Mouse (Mus musculus): ENCODE measurements at regions not wholly inside any gene's neighbourhood (a gene's known extent, or its start where the extent isn't known, plus 50 kb on each side); places are given as distances from the start of the nearest gene placed in this dataset.

DNA sequence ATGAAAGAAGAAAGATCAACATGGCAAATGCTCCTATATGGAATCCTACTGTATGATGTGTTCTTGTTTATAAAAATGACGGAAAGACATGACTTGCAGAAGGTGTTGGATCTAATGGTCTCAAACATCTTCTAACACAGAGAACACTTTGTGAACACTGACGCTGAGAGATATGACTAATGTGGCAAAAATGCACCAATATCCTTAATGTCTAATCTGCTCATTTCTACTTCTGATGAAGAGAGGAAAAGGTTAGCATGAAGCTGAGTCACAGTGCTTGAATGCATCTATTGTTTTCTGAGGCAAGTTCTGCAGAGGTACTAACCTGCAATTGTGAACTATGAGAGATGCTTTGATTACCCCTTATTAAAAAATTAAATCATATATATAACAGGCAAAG lies 293.2 kb upstream of the Jag1 start:
- no peak overlapping the region for H3K9ac ChIP-seq (replicated peaks)
- no peak overlapping the region for H3K4me3 ChIP-seq (replicated peaks)
- no peaks in the 10 kb centered on the region for H3K4me1 ChIP-seq (replicated peaks)
- no peak overlapping the region for H3K4me2 ChIP-seq
- H3K27me3 ChIP-seq, result no peaks in the 10 kb centered on the region
- no peaks in the 10 kb centered on the region for H3K9me3 ChIP-seq
- 87% methylated on average over 2 of the region's 2 CpGs for WGBS
- no peak overlapping the region for H3K27ac ChIP-seq
- ATAC-seq (ENCODE audit: insufficient number of reproducible peaks, insufficient read depth, low FRiP score, low TSS enrichment, low read depth), result no peak
- H3K36me3 ChIP-seq, result no peaks in the 10 kb centered on the region

DNA sequence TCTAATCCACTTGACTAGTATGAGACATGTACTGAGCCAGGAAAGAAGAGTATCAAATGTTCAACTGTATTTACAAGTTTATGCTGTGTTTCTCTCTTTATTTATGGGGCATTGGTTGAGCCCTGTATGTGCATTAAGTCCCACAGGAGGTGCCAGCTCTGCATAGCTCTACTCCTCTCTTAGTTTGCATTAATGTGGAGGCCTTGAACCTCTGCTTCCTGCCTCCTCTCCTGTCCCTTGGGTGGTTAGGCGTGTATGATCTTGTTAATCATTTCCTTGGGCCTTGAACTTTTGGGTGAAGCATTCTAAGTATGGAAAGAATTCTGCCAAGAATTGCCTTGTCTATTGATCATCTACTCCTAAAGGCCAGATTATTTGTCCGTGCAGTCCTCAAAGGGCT lies 291.9 kb upstream of the Jag1 start:
- no peaks in the 10 kb centered on the region for H3K4me1 ChIP-seq (replicated peaks)
- H3K4me2 ChIP-seq, result no peak overlapping the region
- no peak overlapping the region for H3K27ac ChIP-seq
- H3K9ac ChIP-seq (replicated peaks), result no peak overlapping the region
- H3K36me3 ChIP-seq, result no peaks in the 10 kb centered on the region
- H3K9me3 ChIP-seq, result no peaks in the 10 kb centered on the region
- WGBS, result 81% methylated on average over 2 of the region's 2 CpGs
- H3K27me3 ChIP-seq, result no peaks in the 10 kb centered on the region
- H3K4me3 ChIP-seq (replicated peaks), result no peak overlapping the region
- no peak for ATAC-seq (ENCODE audit: insufficient number of reproducible peaks, insufficient read depth, low FRiP score, low TSS enrichment, low read depth)

DNA sequence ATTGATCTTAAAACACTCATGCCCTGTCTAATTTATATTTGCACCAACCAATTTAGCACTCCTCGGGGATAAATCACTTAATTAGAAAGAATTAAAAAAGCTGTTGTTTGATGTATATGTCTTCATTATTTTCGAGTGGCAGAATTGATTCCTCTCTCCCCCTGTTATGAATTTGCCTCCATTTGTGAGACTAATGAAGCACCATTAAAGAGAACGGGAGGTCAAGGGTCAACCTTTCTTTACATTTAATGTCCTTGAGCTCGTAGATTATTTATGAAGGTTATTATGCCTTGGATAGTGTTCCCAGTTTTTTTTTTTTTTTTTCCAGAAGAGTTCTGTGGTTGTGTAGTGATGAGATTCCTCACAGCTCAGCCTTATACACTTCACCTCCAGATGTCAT lies 277.0 kb upstream of the Jag1 start:
- WGBS, result 15% methylated on average over 4 of the region's 4 CpGs
- Histone ChIP-seq H3K27me3 (no peaks in the 10 kb centered on the region), H3K4me1 (replicated peaks) (no peaks in the 10 kb centered on the region), H3K4me3 (replicated peaks) (no peak overlapping the region), H3K27ac (no peak overlapping the region), H3K36me3 (no peaks in the 10 kb centered on the region), H3K9ac (replicated peaks) (no peak overlapping the region), H3K4me2 (no peak overlapping the region), H3K9me3 (no peaks in the 10 kb centered on the region)
- no peak for ATAC-seq (ENCODE audit: insufficient number of reproducible peaks, insufficient read depth, low FRiP score, low TSS enrichment, low read depth)

DNA sequence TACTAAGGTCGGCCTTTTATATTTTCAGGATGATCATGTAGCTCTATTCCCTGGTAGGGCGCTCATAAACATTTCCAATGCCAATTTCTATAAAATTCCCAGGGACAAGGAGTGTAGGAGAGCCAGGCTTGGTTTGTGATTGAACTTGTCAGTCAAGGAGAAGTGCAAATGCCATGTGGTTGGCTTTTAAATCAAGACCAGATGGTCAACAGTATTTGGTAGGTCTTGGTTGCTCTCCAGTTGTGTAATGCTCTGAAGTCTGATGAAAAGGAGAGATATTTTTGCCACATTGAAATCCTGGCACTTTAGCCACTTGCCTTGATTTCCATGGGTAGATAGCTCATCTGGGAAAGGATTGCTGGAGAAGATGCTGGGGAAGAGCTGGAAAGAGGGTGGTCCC lies 263.4 kb upstream of the Jag1 start:
- Histone ChIP-seq H3K27me3 (no peaks in the 10 kb centered on the region), H3K4me2 (no peak overlapping the region), H3K27ac (no peak overlapping the region), H3K9me3 (no peaks in the 10 kb centered on the region), H3K4me1 (replicated peaks) (no peaks in the 10 kb centered on the region), H3K4me3 (replicated peaks) (no peak overlapping the region), H3K36me3 (no peaks in the 10 kb centered on the region), H3K9ac (replicated peaks) (no peak overlapping the region)
- ATAC-seq (ENCODE audit: insufficient number of reproducible peaks, insufficient read depth, low FRiP score, low TSS enrichment, low read depth), result no peak
- 76% methylated on average over 2 of the region's 2 CpGs for WGBS

DNA sequence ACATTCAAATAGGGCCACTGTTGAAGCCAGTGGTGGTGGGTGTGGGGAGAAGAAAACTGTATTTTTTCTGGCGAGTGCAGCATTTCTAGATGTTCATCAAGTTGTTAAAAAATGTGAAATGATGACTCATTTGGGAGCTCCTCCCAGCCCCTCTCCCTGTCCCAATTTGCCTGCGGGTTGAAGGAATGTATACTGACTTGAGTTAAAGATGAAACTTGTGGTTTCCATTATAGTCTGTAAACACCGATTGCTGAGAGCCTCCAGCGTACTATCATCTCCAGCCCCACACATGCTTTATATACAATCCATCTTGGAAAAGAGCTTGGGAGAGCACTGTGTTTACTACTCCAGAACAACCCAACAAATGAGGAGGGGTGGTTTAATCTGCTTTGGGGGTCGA lies 258.9 kb upstream of the Jag1 start:
- H3K9me3 ChIP-seq, result no peaks in the 10 kb centered on the region
- H3K4me1 ChIP-seq (replicated peaks), result no peaks in the 10 kb centered on the region
- no peak overlapping the region for H3K4me2 ChIP-seq
- no peak overlapping the region for H3K9ac ChIP-seq (replicated peaks)
- 77% methylated on average over 5 of the region's 5 CpGs for WGBS
- H3K27ac ChIP-seq, result no peak overlapping the region
- no peaks in the 10 kb centered on the region for H3K27me3 ChIP-seq
- no peak for ATAC-seq (ENCODE audit: insufficient number of reproducible peaks, insufficient read depth, low FRiP score, low TSS enrichment, low read depth)
- no peak overlapping the region for H3K4me3 ChIP-seq (replicated peaks)
- H3K36me3 ChIP-seq, result no peaks in the 10 kb centered on the region

DNA sequence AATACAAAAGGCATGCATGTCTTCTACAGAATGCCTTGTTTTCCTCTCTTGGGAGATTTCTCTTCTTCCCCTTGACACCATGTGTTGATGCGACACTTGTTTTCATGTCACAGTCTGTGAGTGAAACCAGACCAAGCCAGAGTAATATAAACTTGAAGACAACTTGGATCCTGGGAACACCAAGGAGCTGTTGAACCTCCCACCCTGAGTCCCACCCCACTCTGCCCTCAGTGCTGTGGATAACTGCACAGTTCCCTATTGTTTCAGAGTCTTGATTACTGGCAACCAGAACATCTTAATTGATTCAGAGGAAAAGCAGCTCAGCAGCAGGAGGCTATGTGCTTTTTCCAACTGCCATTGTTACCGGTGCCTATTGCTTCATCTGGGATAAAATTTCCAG lies 254.6 kb upstream of the Jag1 start:
- Histone ChIP-seq H3K27ac (no peak overlapping the region), H3K9me3 (no peaks in the 10 kb centered on the region), H3K4me3 (replicated peaks) (no peak overlapping the region), H3K4me2 (no peak overlapping the region), H3K4me1 (replicated peaks) (no peaks in the 10 kb centered on the region), H3K27me3 (no peaks in the 10 kb centered on the region), H3K9ac (replicated peaks) (no peak overlapping the region), H3K36me3 (no peaks in the 10 kb centered on the region)
- ATAC-seq (ENCODE audit: insufficient number of reproducible peaks, insufficient read depth, low FRiP score, low TSS enrichment, low read depth), result no peak
- WGBS, result 81% methylated on average over 2 of the region's 2 CpGs

DNA sequence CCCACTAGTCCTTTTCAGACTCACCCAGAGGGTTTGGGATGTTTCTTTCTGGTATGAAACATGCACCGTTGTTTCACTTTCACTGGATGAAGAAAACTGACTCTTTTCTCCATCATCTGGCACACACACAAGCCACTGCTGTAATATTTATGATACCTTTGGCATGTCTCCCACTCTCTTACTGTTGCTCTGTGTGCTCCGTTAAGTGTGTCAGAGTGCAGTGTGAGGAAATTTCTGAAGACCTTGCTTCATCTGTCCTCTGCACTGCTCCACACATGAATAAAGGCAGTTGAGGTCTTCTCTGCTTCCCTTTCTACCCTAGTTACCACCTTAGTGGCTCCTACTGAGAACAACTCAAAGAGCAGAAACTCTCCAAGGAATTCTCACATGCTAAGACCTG lies 246.6 kb upstream of the Jag1 start:
- Histone ChIP-seq H3K4me2 (no peak overlapping the region), H3K27ac (no peak overlapping the region), H3K27me3 (no peaks in the 10 kb centered on the region), H3K9ac (replicated peaks) (no peak overlapping the region), H3K4me3 (replicated peaks) (no peak overlapping the region), H3K36me3 (no peaks in the 10 kb centered on the region), H3K4me1 (replicated peaks) (no peaks in the 10 kb centered on the region), H3K9me3 (no peaks in the 10 kb centered on the region)
- no peak for ATAC-seq (ENCODE audit: insufficient number of reproducible peaks, insufficient read depth, low FRiP score, low TSS enrichment, low read depth)
- WGBS, result 84% methylated on average over 2 of the region's 2 CpGs

DNA sequence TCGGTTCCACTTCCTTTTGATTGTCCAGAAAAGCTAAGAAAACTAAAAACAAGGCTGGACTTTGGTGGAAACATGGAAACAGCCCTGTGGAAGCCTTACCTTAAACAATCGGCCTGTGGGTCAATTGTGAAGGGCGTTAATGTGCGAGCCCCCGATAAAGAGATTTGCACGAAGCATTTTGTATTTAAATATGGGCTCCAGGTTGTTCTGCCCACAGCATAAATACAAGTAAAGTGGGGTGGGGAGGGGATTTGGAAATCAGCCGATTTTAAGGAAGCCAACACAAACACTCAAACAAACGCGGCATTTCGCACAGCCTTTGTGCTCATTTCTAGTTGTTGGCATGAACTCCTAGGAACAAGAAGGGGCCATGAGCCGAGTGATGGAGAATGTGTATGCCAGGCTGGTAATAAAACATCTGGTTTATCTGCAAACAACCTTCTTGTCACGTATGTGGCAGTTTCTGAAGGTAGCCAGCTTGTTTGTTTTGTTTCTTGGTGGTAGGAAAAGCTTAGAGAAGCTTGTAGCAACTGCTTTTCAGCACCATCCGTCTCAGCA lies 240.8 kb upstream of the Jag1 start:
- Histone ChIP-seq H3K9me3 (no peaks in the 10 kb centered on the region), H3K4me3 (replicated peaks) (no peak overlapping the region), H3K4me2 (no peak overlapping the region), H3K36me3 (no peaks in the 10 kb centered on the region), H3K9ac (replicated peaks) (no peak overlapping the region), H3K4me1 (replicated peaks) (no peaks in the 10 kb centered on the region), H3K27me3 (no peaks in the 10 kb centered on the region), H3K27ac (no peak overlapping the region)
- 77% methylated on average over 13 of the region's 13 CpGs for WGBS
- ATAC-seq (ENCODE audit: insufficient number of reproducible peaks, insufficient read depth, low FRiP score, low TSS enrichment, low read depth), result no peak

DNA sequence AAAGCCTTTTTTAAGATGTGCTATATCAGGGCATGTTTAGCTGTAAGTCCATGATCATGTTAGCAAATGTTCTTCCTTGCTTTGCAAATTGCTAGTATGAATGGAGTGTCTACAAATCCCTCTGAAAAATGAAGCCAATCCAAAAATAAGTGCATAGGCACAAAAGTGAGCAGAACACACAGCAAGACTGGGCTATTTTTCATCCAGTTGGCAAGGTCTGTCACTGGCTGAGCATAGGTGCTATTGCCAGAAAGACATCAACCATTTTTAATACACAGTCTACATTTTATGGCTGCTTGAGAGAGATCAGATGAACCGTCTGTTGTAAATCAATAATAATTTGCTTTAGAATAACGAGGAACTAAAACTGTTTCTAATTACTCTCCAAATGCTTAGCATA lies 227.3 kb upstream of the Jag1 start:
- 28% methylated on average over 2 of the region's 2 CpGs for WGBS
- no peak for ATAC-seq (ENCODE audit: insufficient number of reproducible peaks, insufficient read depth, low FRiP score, low TSS enrichment, low read depth)
- Histone ChIP-seq H3K27me3 (no peaks in the 10 kb centered on the region), H3K36me3 (no peaks in the 10 kb centered on the region), H3K4me2 (no peak overlapping the region), H3K4me1 (replicated peaks) (no peaks in the 10 kb centered on the region), H3K9me3 (no peaks in the 10 kb centered on the region), H3K4me3 (replicated peaks) (no peak overlapping the region), H3K27ac (no peak overlapping the region), H3K9ac (replicated peaks) (no peak overlapping the region)

DNA sequence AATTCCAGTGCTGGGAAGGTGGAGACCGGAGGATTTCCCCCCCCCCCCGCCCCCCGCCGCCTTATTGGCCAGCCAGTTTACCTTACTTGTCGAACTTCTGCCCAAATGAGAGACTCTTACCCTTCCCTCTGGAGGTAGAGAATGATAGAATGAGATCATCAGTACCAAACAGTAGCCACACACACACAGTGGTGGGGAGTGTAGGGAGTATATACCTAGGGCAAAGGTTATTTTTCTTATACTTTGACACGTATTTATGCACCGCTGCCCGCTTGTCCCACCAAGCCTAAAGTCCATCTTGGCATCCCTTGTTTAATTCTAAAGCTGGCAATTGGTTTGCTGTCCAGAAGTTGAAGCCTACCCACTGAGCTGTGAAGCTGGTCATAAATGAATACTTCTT lies 213.6 kb upstream of the Jag1 start:
- H3K36me3 ChIP-seq, result no peaks in the 10 kb centered on the region
- H3K27me3 ChIP-seq, result no peaks in the 10 kb centered on the region
- no peaks in the 10 kb centered on the region for H3K9me3 ChIP-seq
- no peak for ATAC-seq (ENCODE audit: insufficient number of reproducible peaks, insufficient read depth, low FRiP score, low TSS enrichment, low read depth)
- H3K4me1 ChIP-seq (replicated peaks), result no peaks in the 10 kb centered on the region
- no peak overlapping the region for H3K27ac ChIP-seq
- 93% methylated on average over 8 of the region's 8 CpGs for WGBS
- H3K9ac ChIP-seq (replicated peaks), result no peak overlapping the region
- no peak overlapping the region for H3K4me2 ChIP-seq
- no peak overlapping the region for H3K4me3 ChIP-seq (replicated peaks)

DNA sequence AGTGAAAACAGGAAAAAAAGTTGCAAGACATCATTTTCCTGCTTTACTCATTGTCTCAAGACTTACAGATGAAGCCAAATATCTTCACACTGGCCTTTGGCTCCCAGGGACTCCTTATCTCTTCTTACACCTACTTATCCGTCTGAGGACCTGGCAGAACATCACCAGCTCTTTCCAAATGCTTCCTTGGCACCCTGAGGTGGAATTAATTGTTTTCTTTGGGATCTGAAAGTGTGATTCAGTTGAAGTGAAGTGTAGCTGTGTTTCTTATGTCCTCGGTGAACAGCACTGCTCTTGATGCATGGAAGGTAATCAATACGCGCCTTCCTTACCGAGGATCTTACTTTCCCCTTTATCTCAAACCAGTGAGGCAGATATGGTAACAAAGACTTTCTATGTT lies 207.0 kb upstream of the Jag1 start:
- no peaks in the 10 kb centered on the region for H3K36me3 ChIP-seq
- no peak overlapping the region for H3K27ac ChIP-seq
- no peaks in the 10 kb centered on the region for H3K9me3 ChIP-seq
- WGBS, result 76% methylated on average over 5 of the region's 5 CpGs
- no peaks in the 10 kb centered on the region for H3K4me1 ChIP-seq (replicated peaks)
- no peak for ATAC-seq (ENCODE audit: insufficient number of reproducible peaks, insufficient read depth, low FRiP score, low TSS enrichment, low read depth)
- no peak overlapping the region for H3K4me3 ChIP-seq (replicated peaks)
- no peaks in the 10 kb centered on the region for H3K27me3 ChIP-seq
- no peak overlapping the region for H3K4me2 ChIP-seq
- no peak overlapping the region for H3K9ac ChIP-seq (replicated peaks)

DNA sequence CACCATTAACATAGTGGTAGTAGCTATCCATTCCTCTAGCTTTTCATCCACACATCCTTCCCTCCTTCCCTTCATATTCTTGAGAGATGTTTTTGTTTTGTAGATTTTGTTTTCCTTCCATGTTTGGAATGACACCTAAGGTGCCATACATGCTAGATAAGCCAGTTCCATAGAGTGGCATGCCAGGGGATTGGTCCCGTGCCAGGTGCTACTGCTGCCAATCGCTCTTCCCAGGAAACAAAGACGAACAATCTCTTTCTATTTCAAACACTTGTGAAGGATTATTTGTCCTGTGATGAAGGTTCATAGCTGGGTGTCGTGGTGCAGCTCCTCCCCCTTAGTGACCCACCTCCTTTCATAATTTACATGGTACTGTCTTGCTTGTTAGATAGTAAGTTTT lies 194.1 kb upstream of the Jag1 start:
- WGBS, result 90% methylated on average over 4 of the region's 4 CpGs
- no peak overlapping the region for H3K4me2 ChIP-seq
- H3K27ac ChIP-seq, result no peak overlapping the region
- no peaks in the 10 kb centered on the region; the same call in 1 of the 2 replicates for H3K27me3 ChIP-seq
- H3K36me3 ChIP-seq, result no peaks in the 10 kb centered on the region
- no peak for ATAC-seq (ENCODE audit: insufficient number of reproducible peaks, insufficient read depth, low FRiP score, low TSS enrichment, low read depth)
- H3K4me3 ChIP-seq (replicated peaks), result no peak overlapping the region
- H3K9me3 ChIP-seq, result no peaks in the 10 kb centered on the region
- H3K9ac ChIP-seq (replicated peaks), result no peak overlapping the region
- H3K4me1 ChIP-seq (replicated peaks), result peaks cover 6% of the 10 kb centered on the region; the same call in 1 of the 2 replicates
